Mouse (Mus musculus) adrenal gland, postnatal 25 days (tissue): ENCODE measurements around the gene Smarca4. TPM values are rescaled to one million over a fixed set of nuclear protein-coding genes. Genes with fewer than 3 reads are reported as not detected.
A peak's percentile ranks its signal among the peaks of the same experiment; 100 is the strongest.
"Not testable (repeated sequence)": the region's sequence is repeated elsewhere in the genome, so short reads cannot be mapped to it uniquely, and the experiment has no call there.

ENCODE experiments used
- DNase-seq: peaks from one replicate; pipeline ENCODE4 v3.0.0; 2021; ENCODE audit warnings: mixed read lengths
- total RNA-seq: library from RNA; stranded (reverse); gene quantifications from 2 replicates; pipeline ENCODE4 v1.2.3, GENCODE M21; 2021

Gene Smarca4
- total RNA-seq, 1 experiment from 2014 or later, result 87.4 TPM

GRCm38 (mm10) chr9:21662034-21662433, 46.1 kb downstream of the Smarca4 start:
- DNase-seq, result no peak

- DNase-seq, result peak; percentile 51
Measured at GRCm38 (mm10) chr9:21668946-21669345, 53.0 kb downstream of the Smarca4 start.

- no peak for DNase-seq
Measured at GRCm38 (mm10) chr9:21670354-21670753, 54.4 kb downstream of the Smarca4 start.

- DNase-seq, result no peak
Measured at GRCm38 (mm10) chr9:21671753-21672152, 55.8 kb downstream of the Smarca4 start.

- DNase-seq, result no peak
Measured at GRCm38 (mm10) chr9:21677706-21678105, 61.7 kb downstream of the Smarca4 start.

GRCm38 (mm10) chr9:21680448-21680847, 64.5 kb downstream of the Smarca4 start:
- DNase-seq, result no peak

- DNase-seq, result no peak
Measured at GRCm38 (mm10) chr9:21682827-21683226, 66.9 kb downstream of the Smarca4 start.

GRCm38 (mm10) chr9:21683897-21684296, 67.9 kb downstream of the Smarca4 start:
- no peak for DNase-seq

GRCm38 (mm10) chr9:21688554-21688953, 72.6 kb downstream of the Smarca4 start:
- no peak for DNase-seq

- peak; percentile 35 for DNase-seq
Measured at GRCm38 (mm10) chr9:21690031-21690430, 74.1 kb downstream of the Smarca4 start.

- no peak for DNase-seq
Measured at GRCm38 (mm10) chr9:21691862-21692261, 75.9 kb downstream of the Smarca4 start.

- no peak for DNase-seq
Measured at GRCm38 (mm10) chr9:21692491-21692890, 76.5 kb downstream of the Smarca4 start.

GRCm38 (mm10) chr9:21694071-21694470, 78.1 kb downstream of the Smarca4 start:
- DNase-seq, result no peak

- DNase-seq, result no peak
Measured at GRCm38 (mm10) chr9:21695229-21695792, 79.3 kb downstream of the Smarca4 start.

- DNase-seq, result no peak
Measured at GRCm38 (mm10) chr9:21697121-21697520, 81.2 kb downstream of the Smarca4 start.

- DNase-seq, result not testable (repeated sequence)
Measured at GRCm38 (mm10) chr9:21699280-21699679, 83.3 kb downstream of the Smarca4 start.

- no peak for DNase-seq
Measured at GRCm38 (mm10) chr9:21701091-21701490, 85.1 kb downstream of the Smarca4 start.

- DNase-seq, result no peak
Measured at GRCm38 (mm10) chr9:21703494-21703893, 87.5 kb downstream of the Smarca4 start.

- no peak for DNase-seq
Measured at GRCm38 (mm10) chr9:21706085-21706484, 90.1 kb downstream of the Smarca4 start.

GRCm38 (mm10) chr9:21706586-21707265, 90.8 kb downstream of the Smarca4 start:
- DNase-seq, result no peak

- DNase-seq, result no peak
Measured at GRCm38 (mm10) chr9:21709340-21709739, 93.4 kb downstream of the Smarca4 start.

GRCm38 (mm10) chr9:21715298-21715697, 99.3 kb downstream of the Smarca4 start:
- DNase-seq, result peak; percentile 35

- no peak for DNase-seq
Measured at GRCm38 (mm10) chr9:21717015-21717414, 101.0 kb downstream of the Smarca4 start.

- DNase-seq, result no peak
Measured at GRCm38 (mm10) chr9:21721036-21721435, 105.1 kb downstream of the Smarca4 start.
